ENCODE assay signal across 8 mouse cellular contexts in the genomic region with DNA sequence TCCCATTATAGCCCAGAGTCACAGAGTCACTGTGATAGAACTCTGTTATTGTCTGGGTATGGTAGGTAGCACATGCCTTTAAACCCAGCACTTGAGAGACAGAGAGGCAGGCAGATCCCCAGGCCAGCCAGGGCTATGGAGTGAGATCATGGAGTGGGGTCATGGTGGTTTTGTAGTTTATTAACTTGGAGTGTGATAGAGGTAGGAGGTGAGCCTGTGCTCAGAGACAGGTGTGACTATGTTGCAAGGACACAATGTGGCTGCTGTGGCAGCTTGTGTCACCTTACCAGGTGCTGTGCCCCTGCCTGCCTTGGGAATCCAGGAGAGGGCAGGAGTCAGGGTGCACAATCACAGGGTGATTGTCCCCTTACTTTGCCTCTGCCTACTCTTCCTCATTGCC. TPM values are rescaled to one million over a fixed set of nuclear protein-coding genes. Genes with fewer than 3 reads are reported as not detected.
DNase-seq lines count a peak whose midpoint lies in the region; ATAC-seq and TF ChIP-seq lines count a peak whose summit lies in the region.
"Had no signal": no experiment of that assay in that cellular context is flagged by ENCODE, and none has a peak within 500 bp of the region (broad histone marks: within the 10 kb centered on the region; RNA-seq: fewer than 3 reads in every experiment).

No protein-coding gene starts in this region.

- H3K4me2 ChIP-seq in hindbrain, embryonic 12.5 days (replicated peaks): peak overlapping the region; percentile 96; the same call in 1 of the 2 replicates
- H3K4me2 ChIP-seq in hindbrain, embryonic 11.5 days (replicated peaks; ENCODE audit: low read depth, low read length): no peak overlapping the region
- peak overlapping the region; percentile 67; the same call in 1 of the 2 replicates for H3K4me2 ChIP-seq in embryonic facial prominence, embryonic 14.5 days (ENCODE audit: low read depth, low read length)
- H3K4me2 ChIP-seq in limb, embryonic 12.5 days: 0 out of 2 replicates have a peak overlapping the region, but pooled peaks have one; percentile 2

- H3K9me3 ChIP-seq in hindbrain, embryonic 12.5 days (replicated peaks): no peaks in the 10 kb centered on the region
- no peaks in the 10 kb centered on the region for H3K9me3 ChIP-seq in hindbrain, embryonic 11.5 days (ENCODE audit: control insufficient read depth, low read length)
- no peaks in the 10 kb centered on the region for H3K9me3 ChIP-seq in E14TG2a.4 (ENCODE audit: low read length)
- H3K9me3 ChIP-seq in embryonic facial prominence, embryonic 14.5 days (ENCODE audit: control insufficient read depth, low read length): no peaks in the 10 kb centered on the region
- no peaks in the 10 kb centered on the region for H3K9me3 ChIP-seq in limb, embryonic 12.5 days

- TF ChIP-seq CTCF in E14TG2a.4 (conservative IDR thresholded peaks at IDR 0.05; ENCODE audit: low read length): no peak

- DNase-seq in hindbrain, embryonic 11.5 days (ENCODE audit: low spot score): no peak
- DNase-seq in embryonic facial prominence, embryonic 14.5 days (ENCODE audit: low spot score): no peak
- no peak for DNase-seq in cerebellum, postnatal 4 days (ENCODE audit: low spot score in 2 of 2)
- DNase-seq: gastrocnemius, postnatal 25 days had no signal

- no peak overlapping the region for H3K4me3 ChIP-seq in hindbrain, embryonic 12.5 days
- H3K4me3 ChIP-seq in hindbrain, embryonic 11.5 days (ENCODE audit: low read depth, low read length): no peak overlapping the region
- H3K4me3 ChIP-seq in E14TG2a.4 (replicated peaks; ENCODE audit: low read length): peak overlapping the region; percentile 91; the same call in 1 of the 2 replicates
- H3K4me3 ChIP-seq in embryonic facial prominence, embryonic 14.5 days (ENCODE audit: low read depth, low read length): no peak overlapping the region
- H3K4me3 ChIP-seq in limb, embryonic 12.5 days (replicated peaks): no peak overlapping the region

- H3K36me3 ChIP-seq in hindbrain, embryonic 12.5 days: peaks cover 21% of the 10 kb centered on the region
- H3K36me3 ChIP-seq in hindbrain, embryonic 11.5 days (ENCODE audit: control insufficient read depth, insufficient read depth, low read length): no peaks in the 10 kb centered on the region
- peaks cover 24% of the 10 kb centered on the region for H3K36me3 ChIP-seq in E14TG2a.4 (ENCODE audit: insufficient read depth, low read length)
- H3K36me3 ChIP-seq in embryonic facial prominence, embryonic 14.5 days (ENCODE audit: control insufficient read depth, insufficient read depth, low read length): peaks cover 14% of the 10 kb centered on the region
- peaks cover 17% of the 10 kb centered on the region for H3K36me3 ChIP-seq in limb, embryonic 12.5 days

- H3K9ac ChIP-seq in hindbrain, embryonic 12.5 days: peak overlapping the region; percentile 97; the same call in 1 of the 2 replicates
- no peak overlapping the region for H3K9ac ChIP-seq in hindbrain, embryonic 11.5 days (ENCODE audit: low read depth, low read length)
- H3K9ac ChIP-seq in embryonic facial prominence, embryonic 14.5 days (ENCODE audit: low read depth, low read length): no peak overlapping the region
- no peak overlapping the region for H3K9ac ChIP-seq in limb, embryonic 12.5 days (replicated peaks)

- no peak for ATAC-seq in hindbrain, embryonic 12.5 days (ENCODE audit: low FRiP score)
- no peak for ATAC-seq in hindbrain, embryonic 11.5 days (ENCODE audit: low FRiP score)
- no peak for ATAC-seq in embryonic facial prominence, embryonic 14.5 days (ENCODE audit: low read depth)
- ATAC-seq in limb, embryonic 12.5 days (ENCODE audit: insufficient number of reproducible peaks, insufficient read depth, low FRiP score, low TSS enrichment, low read depth): no peak
- no peak for ATAC-seq in frontal cortex, adult (ENCODE audit: low TSS enrichment)

- peaks cover 74% of the 10 kb centered on the region for H3K4me1 ChIP-seq in hindbrain, embryonic 12.5 days
- peaks cover 17% of the 10 kb centered on the region for H3K4me1 ChIP-seq in hindbrain, embryonic 11.5 days (replicated peaks; ENCODE audit: control insufficient read depth, insufficient read depth, low read length)
- peaks cover 90% of the 10 kb centered on the region for H3K4me1 ChIP-seq in E14TG2a.4 (replicated peaks; ENCODE audit: low read depth, low read length)
- H3K4me1 ChIP-seq in embryonic facial prominence, embryonic 14.5 days (ENCODE audit: control insufficient read depth, insufficient read depth, low read length): peaks cover 30% of the 10 kb centered on the region
- H3K4me1 ChIP-seq in limb, embryonic 12.5 days (replicated peaks): peaks cover 70% of the 10 kb centered on the region

- H3K27ac ChIP-seq in hindbrain, embryonic 12.5 days: no peak overlapping the region
- no peak overlapping the region for H3K27ac ChIP-seq in hindbrain, embryonic 11.5 days (ENCODE audit: low read depth, low read length)
- H3K27ac ChIP-seq in embryonic facial prominence, embryonic 14.5 days (replicated peaks; ENCODE audit: low read depth, low read length): no peak overlapping the region
- H3K27ac ChIP-seq in limb, embryonic 12.5 days: no peak overlapping the region

- H3K27me3 ChIP-seq in hindbrain, embryonic 12.5 days: no peaks in the 10 kb centered on the region
- H3K27me3 ChIP-seq in hindbrain, embryonic 11.5 days (ENCODE audit: control insufficient read depth, insufficient read depth, low read length): no peaks in the 10 kb centered on the region
- H3K27me3 ChIP-seq in E14TG2a.4 (ENCODE audit: insufficient read depth, low read length): peaks cover 14% of the 10 kb centered on the region
- H3K27me3 ChIP-seq in embryonic facial prominence, embryonic 14.5 days (replicated peaks; ENCODE audit: control insufficient read depth, insufficient read depth, low read length): no peaks in the 10 kb centered on the region
- no peaks in the 10 kb centered on the region for H3K27me3 ChIP-seq in limb, embryonic 12.5 days

RNA-seq across cellular contexts. Expression of a gene that starts 2.1 kb away (rescaled TPM):
- 10.9 and 13.4 TPM in 2 replicates for polyA plus RNA-seq in hindbrain, embryonic 12.5 days (2016; fragmentation: Nextera tagmentation; extraction: Ambion mirVana)
- 12.6 and 18.6 TPM in 2 replicates for polyA plus RNA-seq in hindbrain, embryonic 11.5 days (2014; fragmentation: Nextera tagmentation; extraction: Ambion mirVana)
- 15.1 and 16.7 TPM in 2 replicates for polyA plus RNA-seq in embryonic facial prominence, embryonic 14.5 days (2014; fragmentation: Nextera tagmentation; extraction: Ambion mirVana)
- 10.2 and 10.3 TPM in 2 replicates for polyA plus RNA-seq in limb, embryonic 12.5 days (2016; fragmentation: Nextera tagmentation; extraction: Ambion mirVana)

RNA-seq across cellular contexts. Expression of a gene that starts 6.0 kb away (rescaled TPM):
- polyA plus RNA-seq in hindbrain, embryonic 12.5 days (2016; fragmentation: Nextera tagmentation; extraction: Ambion mirVana): 28.3 and 29.2 TPM in 2 replicates
- polyA plus RNA-seq in hindbrain, embryonic 11.5 days (2014; fragmentation: Nextera tagmentation; extraction: Ambion mirVana): 13.1 and 13.9 TPM in 2 replicates
- polyA plus RNA-seq in embryonic facial prominence, embryonic 14.5 days (2014; fragmentation: Nextera tagmentation; extraction: Ambion mirVana): 11.4 and 11.6 TPM in 2 replicates
- 12.9 and 13.1 TPM in 2 replicates for polyA plus RNA-seq in limb, embryonic 12.5 days (2016; fragmentation: Nextera tagmentation; extraction: Ambion mirVana)

RNA-seq across cellular contexts. Expression of a gene that starts 19.4 kb away (rescaled TPM):
- polyA plus RNA-seq in hindbrain, embryonic 12.5 days (2016; fragmentation: Nextera tagmentation; extraction: Ambion mirVana): 3.5 and 4.2 TPM in 2 replicates
- 2.1 and 3.0 TPM in 2 replicates for polyA plus RNA-seq in hindbrain, embryonic 11.5 days (2014; fragmentation: Nextera tagmentation; extraction: Ambion mirVana)
- polyA plus RNA-seq in embryonic facial prominence, embryonic 14.5 days (2014; fragmentation: Nextera tagmentation; extraction: Ambion mirVana): 2.3 and 3.3 TPM in 2 replicates
- 1.5 and 2.4 TPM in 2 replicates for polyA plus RNA-seq in limb, embryonic 12.5 days (2016; fragmentation: Nextera tagmentation; extraction: Ambion mirVana)

RNA-seq across cellular contexts. Expression of a gene that starts 20.3 kb away (rescaled TPM):
- polyA plus RNA-seq in hindbrain, embryonic 12.5 days (2016; fragmentation: Nextera tagmentation; extraction: Ambion mirVana): 29.7 and 32.3 TPM in 2 replicates
- 27.7 and 27.9 TPM in 2 replicates for polyA plus RNA-seq in hindbrain, embryonic 11.5 days (2014; fragmentation: Nextera tagmentation; extraction: Ambion mirVana)
- 51.2 and 52.3 TPM in 2 replicates for polyA plus RNA-seq in embryonic facial prominence, embryonic 14.5 days (2014; fragmentation: Nextera tagmentation; extraction: Ambion mirVana)
- polyA plus RNA-seq in limb, embryonic 12.5 days (2016; fragmentation: Nextera tagmentation; extraction: Ambion mirVana): 49.1 and 53.2 TPM in 2 replicates

RNA-seq across cellular contexts. Expression of a gene that starts 23.5 kb away (rescaled TPM):
- polyA plus RNA-seq in hindbrain, embryonic 12.5 days (2016; fragmentation: Nextera tagmentation; extraction: Ambion mirVana): 0.14 TPM in 1 of 2 replicates, not detected in the other
- polyA plus RNA-seq in hindbrain, embryonic 11.5 days (2014; fragmentation: Nextera tagmentation; extraction: Ambion mirVana): 0.13 TPM in 1 of 2 replicates, not detected in the other
- polyA plus RNA-seq in embryonic facial prominence, embryonic 14.5 days (2014; fragmentation: Nextera tagmentation; extraction: Ambion mirVana): not detected in 2 replicates
- polyA plus RNA-seq in limb, embryonic 12.5 days (2016; fragmentation: Nextera tagmentation; extraction: Ambion mirVana): not detected in 2 replicates
